Mouse (Mus musculus): ENCODE measurements around the gene Tjp2.

DNA sequence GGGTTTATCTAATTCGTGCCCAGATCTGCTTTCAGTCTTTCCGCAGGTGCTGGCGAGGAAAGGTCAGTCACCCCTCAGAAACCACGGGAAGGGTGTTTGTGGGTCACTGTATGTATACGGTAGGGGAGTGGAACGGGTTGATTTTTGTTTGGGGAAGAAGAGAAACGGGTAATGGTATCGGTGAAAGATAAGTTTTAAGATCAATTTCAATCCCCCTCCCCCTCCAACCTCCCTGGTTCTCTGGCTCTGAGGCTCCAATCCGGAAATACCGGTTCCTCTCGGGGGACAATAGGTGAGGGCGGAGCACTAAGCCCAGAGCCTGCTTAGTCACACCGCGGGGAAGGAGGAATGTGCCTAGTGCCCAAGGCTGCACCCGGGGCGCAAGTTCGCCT lies 471 bp upstream of the Tjp2 start:
- TF ChIP-seq CTCF (IDR thresholded peaks at IDR 0.05) (no peak), POLR2A (IDR thresholded peaks at IDR 0.05; ENCODE audit: insufficient read depth, low read depth, low read length) (no peak)

Measured in heart, adult 2 months (tissue).